Mouse (Mus musculus) left cerebral cortex, adult 18-20 months (tissue): ENCODE results near the gene Ift43. TPM values are rescaled to one million over a fixed set of nuclear protein-coding genes. Genes with fewer than 3 reads are reported as not detected.

Experiments
- DNase-seq, 2 experiments: peaks; one replicate each; pipeline ENCODE4 v3.0.0; 2021 to 2022; ENCODE audit warnings: low spot score in 2 of 2, mixed read lengths in 1 of 2
- total RNA-seq, 2 experiments: library from RNA; stranded (reverse); gene quantifications; 2 replicates each; pipeline ENCODE4 v1.2.3; 2021

Gene Ift43
- total RNA-seq, 2 experiments from 2014 or later = 16.1 to 16.4 TPM

DNA sequence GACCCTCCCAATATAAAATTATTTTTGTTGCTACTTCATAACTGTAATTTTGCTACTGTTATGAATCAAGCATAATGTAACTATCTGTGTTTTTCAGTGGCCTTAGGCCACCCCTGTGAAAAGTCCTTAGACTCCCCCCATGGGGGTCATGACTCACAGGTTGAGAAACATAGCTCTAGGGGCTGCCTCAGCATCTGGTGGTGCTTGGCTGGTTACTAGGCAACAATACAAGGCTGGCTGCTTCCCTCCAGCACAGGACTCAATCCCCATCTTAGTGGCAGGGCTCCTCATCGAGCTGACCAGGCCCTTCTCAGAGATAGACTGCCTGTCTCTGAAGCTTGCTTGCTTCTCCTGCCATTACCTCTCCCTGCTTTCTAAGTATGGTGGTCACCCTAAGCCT, 86.4 kb downstream of the Ift43 start:
- DNase-seq = no peak

DNA sequence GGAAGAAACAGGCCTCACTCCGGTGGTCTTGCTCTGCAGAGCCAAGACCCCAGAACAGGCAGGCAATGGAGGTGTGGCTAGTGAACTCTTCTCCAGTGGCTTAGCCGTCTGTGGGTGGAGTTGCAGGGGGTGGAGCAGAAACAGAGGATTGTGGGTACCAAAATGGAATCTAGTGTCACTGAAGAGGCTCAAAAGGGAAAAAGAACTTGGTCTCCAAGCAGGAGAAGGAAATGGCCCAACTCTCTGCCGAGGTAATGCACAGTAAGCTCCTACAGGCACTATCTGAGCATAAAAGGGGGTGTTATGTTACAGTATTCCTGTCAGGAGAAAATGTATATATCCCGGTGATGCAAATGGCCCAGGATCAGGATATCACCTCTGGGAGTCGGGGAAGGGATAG, 86.9 kb downstream of the Ift43 start:
- no peak for DNase-seq

DNA sequence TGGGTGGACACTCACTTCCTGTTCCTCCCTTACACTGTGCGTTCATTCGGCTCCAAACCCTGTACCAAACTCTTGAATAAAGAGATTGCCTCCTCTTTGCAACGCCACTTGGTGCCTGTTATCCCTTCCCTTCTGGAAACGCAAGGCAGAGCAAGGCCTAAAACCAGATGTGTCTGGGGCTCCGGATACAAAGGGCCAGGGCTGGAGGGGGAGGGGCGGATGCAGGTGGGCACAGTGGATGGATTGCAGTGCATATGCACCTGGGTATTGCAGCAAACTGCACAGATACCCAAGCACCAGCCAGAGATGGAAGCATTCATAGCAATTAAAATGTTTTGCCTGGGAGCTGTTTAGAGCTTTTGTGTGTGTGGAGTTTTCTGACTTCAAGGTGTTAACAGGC, 91.0 kb downstream of the Ift43 start:
- no peak for DNase-seq

DNA sequence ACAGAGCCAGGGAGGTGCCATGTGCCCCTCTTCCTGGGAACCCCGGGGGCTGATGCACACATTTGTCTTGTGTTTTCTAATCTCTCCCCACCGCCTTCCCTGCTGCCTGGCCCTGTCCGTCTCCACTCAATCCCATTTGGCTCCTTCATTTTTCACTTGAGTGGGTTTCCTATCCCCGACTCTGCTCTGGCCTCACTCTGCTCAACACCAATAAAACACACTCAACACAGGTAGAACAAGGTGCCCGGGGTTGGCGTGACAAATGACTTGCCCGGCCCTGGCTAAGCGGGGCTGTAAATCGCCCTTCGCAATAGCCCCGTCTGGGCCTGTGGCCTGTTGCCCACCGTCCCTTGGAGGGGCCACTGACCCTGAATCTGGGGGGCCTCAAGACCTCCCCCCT, 92.0 kb downstream of the Ift43 start:
- no peak for DNase-seq

DNA sequence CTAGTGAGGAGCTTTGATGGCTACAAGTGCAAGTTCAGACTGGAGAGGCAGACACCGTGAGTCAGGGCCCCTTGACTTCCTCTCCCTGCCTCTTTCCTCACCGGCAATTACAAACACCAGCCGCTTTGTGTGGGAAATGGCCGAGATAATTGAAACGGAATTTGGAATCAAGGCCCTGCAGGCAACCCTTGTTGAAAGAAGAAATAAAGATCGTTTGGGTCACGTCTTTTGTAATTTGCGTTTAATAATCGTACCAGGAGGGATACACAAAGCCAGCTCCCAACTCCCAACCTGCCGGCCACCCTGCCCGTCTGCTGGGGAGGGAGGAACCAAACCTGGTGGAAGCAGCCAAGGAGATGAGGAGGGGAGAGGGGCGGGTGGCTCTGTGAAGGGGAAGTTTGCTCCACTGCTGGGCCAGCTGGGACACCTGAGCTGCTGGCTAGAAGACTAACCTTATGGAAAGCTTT, 93.2 kb downstream of the Ift43 start:
- no peak for DNase-seq

DNA sequence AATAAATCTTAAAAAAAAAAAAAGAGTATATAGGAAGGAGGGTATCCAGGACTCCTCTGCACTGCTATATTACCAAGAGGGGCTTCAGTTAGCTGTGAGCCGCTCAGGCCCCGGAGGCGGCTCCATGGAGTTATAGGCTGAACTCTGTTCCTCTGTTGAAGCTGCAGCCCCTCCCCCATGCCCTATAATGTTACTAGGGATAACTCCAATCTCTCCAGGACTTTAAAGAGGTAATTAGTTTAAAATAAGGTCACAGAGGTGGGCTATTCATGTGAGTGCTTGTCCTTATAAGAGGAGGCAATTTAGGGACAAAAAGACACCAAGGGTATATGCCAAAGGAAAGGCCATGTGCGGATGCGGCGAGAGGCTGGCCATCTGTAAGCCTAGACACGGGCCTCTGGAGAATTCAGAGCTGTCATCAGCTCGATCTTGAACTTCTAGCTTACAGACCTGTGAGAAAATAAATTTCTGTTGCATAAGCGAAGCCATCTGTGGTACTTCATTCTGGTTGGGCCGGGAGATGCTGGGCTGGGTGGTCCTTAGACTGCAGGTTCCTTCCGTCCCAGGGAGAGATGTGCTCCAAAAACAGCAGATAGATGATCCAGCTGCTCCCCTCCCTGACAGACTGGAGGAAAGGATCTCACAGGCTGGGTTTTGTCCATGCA, 94.5 kb downstream of the Ift43 start:
- DNase-seq = no peak

DNA sequence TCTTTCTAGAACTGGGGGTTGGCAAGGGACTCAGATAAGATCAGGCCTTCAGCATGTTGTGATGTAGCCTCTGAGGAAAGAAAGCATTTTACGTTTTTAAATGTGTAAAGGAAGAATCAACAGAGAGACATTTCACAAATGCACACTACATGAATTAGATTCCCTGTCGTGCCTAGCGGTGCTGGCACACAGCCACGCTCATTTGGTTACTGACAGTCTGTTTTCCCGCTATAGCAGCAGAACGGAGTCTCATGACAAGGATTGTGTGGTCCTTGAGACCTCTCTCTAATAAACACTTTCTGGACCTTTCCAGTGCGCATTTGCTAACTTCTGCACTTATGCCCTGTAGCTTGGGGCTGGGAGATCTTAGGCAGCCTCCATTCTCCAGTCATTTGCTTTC, 96.9 kb downstream of the Ift43 start:
- no peak for DNase-seq

DNA sequence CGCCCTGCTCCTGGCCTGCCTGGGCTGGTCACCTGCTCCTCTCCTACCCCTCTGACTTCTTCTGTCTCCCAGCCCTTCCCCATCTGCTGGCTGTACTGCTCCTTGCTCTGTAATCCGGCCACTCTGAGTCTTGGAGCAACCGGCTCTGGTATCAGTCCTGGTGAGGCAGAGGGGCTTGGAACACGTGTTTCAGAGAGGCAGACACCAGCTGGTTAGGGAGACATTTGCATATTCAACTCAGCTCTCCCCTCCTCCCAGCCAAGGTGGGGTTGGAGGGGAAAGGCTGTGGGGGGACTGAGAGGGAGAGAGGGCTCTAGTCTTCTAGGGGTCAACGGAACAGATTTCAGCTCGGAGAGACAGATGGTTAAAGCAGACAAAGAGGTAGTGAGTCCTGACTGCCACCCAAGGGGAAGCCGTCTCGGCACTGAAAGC, 99.0 kb downstream of the Ift43 start:
- no peak for DNase-seq

DNA sequence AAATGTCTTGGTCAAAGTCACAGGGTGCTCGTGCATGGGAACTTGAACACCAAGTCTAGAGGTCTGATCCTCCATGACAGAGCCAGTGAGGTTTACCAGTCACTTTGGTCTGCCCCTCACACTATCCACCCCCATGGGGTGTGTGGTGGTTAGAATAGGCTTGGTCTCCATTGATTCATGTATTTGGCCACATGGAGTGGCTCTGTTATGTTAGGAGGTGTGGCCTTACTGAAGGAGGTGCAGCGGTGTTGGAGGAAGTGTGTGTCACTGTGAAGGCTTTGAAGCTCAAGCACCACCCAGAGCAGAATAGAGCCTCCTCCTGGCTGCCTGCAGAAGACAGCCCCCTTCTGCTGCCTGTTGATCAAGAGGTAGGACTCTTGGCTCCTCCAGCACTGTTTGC, 99.5 kb downstream of the Ift43 start:
- no peak for DNase-seq

DNA sequence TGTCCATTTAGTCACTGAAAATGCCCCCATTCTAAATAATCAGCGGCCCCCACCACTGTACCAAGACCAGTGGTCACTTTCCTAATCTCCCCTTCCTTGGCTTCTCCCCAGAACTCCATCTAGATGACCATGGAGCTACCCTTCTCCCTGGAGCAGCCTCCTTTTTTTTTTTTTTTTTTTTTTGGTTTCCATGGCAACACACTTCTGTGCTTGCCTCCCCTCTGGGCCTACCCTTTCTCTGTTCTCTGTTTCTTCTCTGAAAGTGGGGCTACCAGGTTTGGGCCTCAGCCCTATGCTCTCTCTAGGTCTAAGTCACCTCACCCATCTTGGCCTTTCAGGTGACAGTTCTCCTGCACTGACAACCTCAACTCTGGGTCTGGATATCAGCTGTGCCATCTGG, 100.1 kb downstream of the Ift43 start:
- DNase-seq = no peak

DNA sequence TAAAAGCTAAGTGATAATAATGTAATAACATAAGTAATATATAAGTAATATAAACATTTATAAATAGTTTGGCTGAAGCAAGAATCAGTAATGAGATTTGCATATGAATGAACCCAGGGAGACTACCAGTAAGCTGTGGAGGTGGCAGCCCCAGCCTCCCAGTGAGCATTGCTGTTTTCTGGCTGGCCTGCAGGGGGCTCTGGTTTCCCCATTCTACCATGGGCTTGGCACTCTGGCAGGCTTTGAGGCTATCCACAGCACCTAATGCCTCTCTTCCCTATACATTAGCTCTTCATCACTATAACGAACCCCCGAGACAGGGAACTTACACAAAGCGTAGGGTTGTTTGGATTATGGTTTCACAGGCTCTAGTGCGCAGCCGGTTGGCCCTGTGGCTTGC, 105.8 kb downstream of the Ift43 start:
- peak in 1 of 2 experiments; percentile 47 for DNase-seq

DNA sequence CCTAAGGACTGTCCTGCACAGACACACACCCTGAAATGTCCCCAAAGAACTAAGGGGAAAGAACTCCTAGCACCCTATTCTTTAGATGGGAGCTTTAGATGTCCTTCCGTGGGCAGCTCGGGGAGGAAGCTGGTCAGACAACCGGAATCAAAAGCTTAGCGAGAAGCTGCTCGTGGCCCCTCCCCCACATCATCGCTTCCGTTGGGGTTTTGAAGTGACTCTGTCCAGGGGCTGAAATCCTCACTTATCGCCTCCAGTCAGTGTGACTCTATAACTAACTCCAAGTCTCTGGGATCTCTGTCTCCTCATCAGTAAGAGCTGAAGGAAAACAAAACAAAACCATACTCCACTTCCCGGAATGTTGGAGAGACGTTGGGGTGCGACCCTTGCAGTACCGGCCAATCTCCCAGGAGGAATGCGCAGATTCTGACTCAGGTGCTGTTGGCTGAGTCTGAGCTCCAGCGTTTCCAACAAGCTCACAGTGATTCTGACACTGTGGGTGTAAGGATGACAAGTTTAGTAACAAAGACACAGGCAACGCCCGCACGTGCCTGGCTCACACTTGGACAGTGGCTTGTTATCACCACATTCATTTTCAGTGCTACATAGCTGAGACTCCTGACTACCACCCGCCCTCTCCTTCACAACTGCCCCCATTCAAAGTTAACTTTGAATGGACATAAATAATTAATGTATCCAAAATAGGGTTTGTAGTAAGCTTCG, 107.4 kb downstream of the Ift43 start:
- peak in 1 of 2 experiments; percentile 30 for DNase-seq

DNA sequence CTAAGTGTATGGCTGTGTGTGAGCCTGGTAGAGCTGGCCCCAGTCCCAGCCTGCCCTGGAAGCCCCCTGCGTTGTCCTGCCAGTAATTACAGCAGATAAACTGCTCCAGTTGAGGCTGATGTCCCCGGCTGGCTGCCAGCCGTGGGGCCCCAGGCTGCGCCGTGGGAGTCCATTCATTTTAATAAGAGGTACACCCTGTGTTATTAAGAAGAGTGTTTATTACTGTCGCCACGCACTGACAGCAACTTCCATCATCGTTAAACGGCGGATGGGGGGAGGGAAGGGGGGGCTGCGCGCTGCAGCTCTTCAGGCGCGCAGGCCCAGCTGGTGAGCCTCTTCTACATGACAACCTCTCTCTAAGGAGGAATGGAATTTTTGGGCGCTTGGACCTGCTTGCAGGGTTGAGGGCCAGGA, 109.7 kb downstream of the Ift43 start:
- DNase-seq = no peak

DNA sequence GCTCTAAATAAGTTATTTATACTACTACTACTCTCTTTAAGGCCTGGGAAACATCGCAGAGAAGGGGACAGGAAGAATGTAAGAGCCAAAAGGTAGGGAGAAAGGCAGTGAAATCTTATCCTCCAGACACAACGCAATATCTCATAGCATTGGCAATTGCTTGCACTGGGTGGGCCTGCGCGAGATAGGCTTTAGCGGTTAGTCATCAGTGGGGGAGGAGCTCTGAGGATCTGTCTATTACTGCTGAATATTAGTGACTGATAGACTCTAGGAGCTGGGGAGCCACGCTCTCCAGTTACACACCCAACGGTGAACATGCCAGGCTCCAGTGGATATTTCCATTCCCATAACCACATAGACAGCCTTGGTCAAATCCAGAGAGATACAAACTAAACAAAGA, 114.6 kb downstream of the Ift43 start:
- no peak for DNase-seq

DNA sequence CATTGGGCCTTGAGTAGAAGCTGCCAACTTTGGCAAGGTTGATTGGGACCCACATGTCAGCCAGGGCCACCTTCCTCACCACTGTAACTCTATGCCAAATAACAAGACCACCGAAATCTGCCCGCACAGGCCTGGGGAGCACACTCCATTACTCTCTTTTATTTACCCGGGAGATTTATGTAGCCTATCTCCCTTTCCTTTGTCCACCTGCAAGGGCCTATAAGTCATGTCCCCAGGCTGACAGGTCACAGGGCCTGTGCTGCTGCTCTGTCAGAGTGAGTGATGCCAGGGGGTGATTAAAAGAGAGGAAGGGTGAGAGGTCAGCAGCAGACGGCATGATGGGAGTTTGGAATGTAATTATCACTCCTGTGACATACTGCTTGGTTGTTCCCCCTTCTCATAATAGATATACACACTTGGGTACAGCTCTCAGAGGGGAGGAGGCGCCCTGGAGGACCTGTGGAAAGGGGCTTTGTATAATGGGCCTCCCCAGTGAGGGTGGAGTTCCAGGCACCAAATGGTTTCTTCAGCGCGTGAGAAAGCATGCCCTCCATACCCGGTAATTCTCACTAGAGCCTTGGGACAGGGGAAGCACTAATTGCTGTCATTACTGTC, 121.2 kb downstream of the Ift43 start:
- no peak for DNase-seq

DNA sequence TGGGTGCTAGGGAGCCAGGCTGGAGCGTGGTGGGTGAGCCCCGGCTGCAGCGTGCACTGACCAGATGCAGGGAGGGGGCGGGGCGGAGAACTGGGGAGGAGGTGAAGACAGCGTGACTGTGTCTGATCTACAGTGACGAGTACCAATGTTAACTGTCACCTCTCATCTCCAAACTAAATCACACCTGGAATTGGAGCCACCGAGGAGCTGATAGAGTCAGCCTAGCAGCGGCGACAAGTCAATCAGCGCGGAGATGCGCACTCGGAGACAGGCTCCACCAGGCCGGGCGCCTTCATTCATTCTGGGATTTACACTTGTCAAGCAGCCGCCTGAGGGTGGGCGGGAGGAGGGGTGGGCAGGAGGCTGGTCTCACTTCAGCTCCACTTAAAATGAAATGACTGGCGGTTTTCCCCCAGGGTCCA, 128.8 kb downstream of the Ift43 start:
- DNase-seq = no peak

Other genes starting within 250 kb of the Ift43 start
- 10 to 100 TPM; 16.4 to 17.9 TPM for gene Tgfb3, start 3.5 kb upstream of the Ift43 start, total RNA-seq
- 10 to 100 TPM; 33.4 to 36.2 TPM for gene Gpatch2l, start 159.3 kb downstream of the Ift43 start, total RNA-seq